Mouse (Mus musculus) midbrain, embryonic 15.5 days (tissue): ENCODE measurements around the gene Hhat. TPM values are rescaled to one million over a fixed set of nuclear protein-coding genes. Genes with fewer than 3 reads are reported as not detected.
A peak's percentile ranks its signal among the peaks of the same experiment; 100 is the strongest.

Experiments used
- ATAC-seq: fragments of 200-750 bp; cut with Nextera tagmentation; replicated peaks from 2 replicates; pipeline ENCODE4 v1.8.0; 2017; ENCODE audit warnings: moderate TSS enrichment
- H3K27ac ChIP-seq: fragments of 300-500 bp; sonication (generic); 2 replicates; pipeline ENCODE4 v1.5.1; 2015; ENCODE audit warnings: mild to moderate bottlenecking, inconsistent platforms
- H3K27me3 ChIP-seq: fragments of 300-500 bp; sonication (generic); replicated peaks from 2 replicates; pipeline ENCODE4 v1.6.1; 2015; ENCODE audit warnings: inconsistent platforms
- H3K36me3 ChIP-seq: fragments of 300-500 bp; sonication (generic); replicated peaks from 2 replicates; pipeline ENCODE4 v1.6.1; 2015; ENCODE audit warnings: inconsistent platforms
- H3K4me1 ChIP-seq: fragments of 300-500 bp; sonication (generic); 2 replicates; pipeline ENCODE4 v1.6.1; 2015; ENCODE audit warnings: inconsistent platforms
- H3K4me2 ChIP-seq: fragments of 300-500 bp; sonication (generic); 2 replicates; pipeline ENCODE4 v1.6.1; 2015; ENCODE audit warnings: inconsistent platforms, mild to moderate bottlenecking, moderate library complexity
- H3K4me3 ChIP-seq: fragments of 300-500 bp; sonication (generic); 2 replicates; pipeline ENCODE4 v1.5.1; 2015; ENCODE audit warnings: mild to moderate bottlenecking, inconsistent platforms
- H3K9ac ChIP-seq: fragments of 300-500 bp; sonication (generic); 2 replicates; pipeline ENCODE4 v1.6.1; 2015; ENCODE audit warnings: mild to moderate bottlenecking, inconsistent platforms
- H3K9me3 ChIP-seq: fragments of 300-500 bp; sonication (generic); 2 replicates; pipeline ENCODE4 v1.6.1; 2016; ENCODE audit warnings: inconsistent platforms
- WGBS: fragments of 180-500 bp; shearing (Covaris S2); methylation state at CpG from one replicate; pipeline ENCODE4 v1.1.7; 2015; ENCODE audit warnings: mixed read lengths; 5-methylcytosine and 5-hydroxymethylcytosine counted together
- polyA plus RNA-seq: library from polyadenylated mRNA; unstranded; fragments of >200 nt; fragmentation: Nextera tagmentation; extraction: Ambion mirVana; gene quantifications from 2 replicates; pipeline ENCODE4 v1.2.1, GENCODE M21; 2015

The Hhat gene
- polyA plus RNA-seq, 1 experiment from 2014 or later = 3.9 TPM

DNA sequence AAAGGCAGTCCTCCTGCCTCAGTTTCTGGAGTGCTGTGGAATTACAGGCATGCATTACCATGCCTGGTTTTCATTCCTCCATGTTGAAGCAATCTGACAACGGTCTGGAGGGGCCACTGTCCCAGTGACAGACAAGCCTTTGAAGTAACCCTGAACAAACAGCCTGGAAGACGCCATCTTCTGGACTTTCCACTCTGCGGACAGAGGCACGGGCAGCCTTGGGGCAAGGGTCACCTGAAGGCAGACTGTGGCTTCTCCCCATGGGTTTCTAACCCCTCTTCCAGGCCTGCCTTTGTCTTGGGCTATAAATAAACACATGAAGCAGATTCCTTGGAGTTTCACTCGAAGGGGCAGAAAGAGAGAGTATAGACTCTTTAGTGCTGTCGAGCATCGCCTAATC, 167.5 kb downstream of the Hhat start:
- 52% methylated on average over 7 of the region's 7 CpGs for WGBS
- no peaks in the 10 kb centered on the region for H3K36me3 ChIP-seq
- no peak overlapping the region for H3K27ac ChIP-seq
- no peak for ATAC-seq
- no peaks in the 10 kb centered on the region for H3K9me3 ChIP-seq
- H3K4me3 ChIP-seq = no peak overlapping the region
- no peaks in the 10 kb centered on the region for H3K27me3 ChIP-seq
- H3K4me1 ChIP-seq = peaks cover 5% of the 10 kb centered on the region; the same call in 1 of the 2 replicates
- H3K4me2 ChIP-seq = no peak overlapping the region
- no peak overlapping the region for H3K9ac ChIP-seq

DNA sequence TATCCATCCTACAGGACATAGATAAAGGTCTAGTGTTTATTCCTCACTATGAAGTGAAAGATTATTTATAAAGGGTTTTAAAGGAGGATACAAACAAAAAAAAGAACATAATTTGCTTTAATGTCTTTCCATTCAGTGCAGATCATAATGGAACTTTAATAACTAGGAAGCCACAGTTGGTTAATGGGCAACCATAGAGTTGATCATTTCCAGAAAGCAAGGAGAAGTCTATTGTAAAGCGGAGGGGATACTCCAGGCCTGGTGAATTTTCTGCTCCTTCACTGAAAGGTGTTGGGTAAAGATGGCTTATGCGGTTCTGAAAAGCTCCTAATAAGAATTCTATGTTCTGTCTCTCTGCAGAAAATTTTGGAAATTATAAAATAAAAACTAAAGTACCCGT, 169.8 kb downstream of the Hhat start:
- Histone ChIP-seq H3K4me1 (peaks cover 5% of the 10 kb centered on the region; the same call in 1 of the 2 replicates), H3K27me3 (no peaks in the 10 kb centered on the region), H3K4me3 (no peak overlapping the region), H3K27ac (no peak overlapping the region), H3K36me3 (no peaks in the 10 kb centered on the region), H3K4me2 (no peak overlapping the region), H3K9ac (no peak overlapping the region), H3K9me3 (no peaks in the 10 kb centered on the region)
- 94% methylated on average over 3 of the region's 3 CpGs for WGBS
- no peak for ATAC-seq

DNA sequence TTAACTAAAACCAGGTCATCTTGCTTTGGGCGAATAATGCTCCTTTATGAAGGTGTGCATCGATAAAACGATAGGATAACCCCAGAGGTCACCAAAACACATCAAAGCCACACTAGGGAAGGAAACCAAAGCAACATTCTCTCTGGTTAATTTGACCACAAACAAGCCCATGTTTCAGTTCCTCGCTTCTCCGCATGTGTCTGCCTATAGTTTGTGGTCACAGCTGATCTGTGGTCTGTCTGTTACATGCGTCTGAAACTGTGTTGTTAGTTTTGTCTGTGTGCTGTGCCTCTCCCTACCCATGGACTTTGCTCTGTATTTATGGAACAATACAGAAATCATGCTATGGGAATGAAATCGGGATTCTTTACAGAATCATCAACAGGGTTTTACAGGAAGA, 171.3 kb downstream of the Hhat start:
- Histone ChIP-seq H3K4me2 (no peak overlapping the region), H3K27ac (no peak overlapping the region), H3K4me3 (no peak overlapping the region), H3K9me3 (no peaks in the 10 kb centered on the region), H3K27me3 (no peaks in the 10 kb centered on the region), H3K36me3 (no peaks in the 10 kb centered on the region), H3K4me1 (peaks cover 5% of the 10 kb centered on the region; the same call in 1 of the 2 replicates), H3K9ac (no peak overlapping the region)
- no peak for ATAC-seq
- WGBS = 93% methylated on average over 7 of the region's 7 CpGs

DNA sequence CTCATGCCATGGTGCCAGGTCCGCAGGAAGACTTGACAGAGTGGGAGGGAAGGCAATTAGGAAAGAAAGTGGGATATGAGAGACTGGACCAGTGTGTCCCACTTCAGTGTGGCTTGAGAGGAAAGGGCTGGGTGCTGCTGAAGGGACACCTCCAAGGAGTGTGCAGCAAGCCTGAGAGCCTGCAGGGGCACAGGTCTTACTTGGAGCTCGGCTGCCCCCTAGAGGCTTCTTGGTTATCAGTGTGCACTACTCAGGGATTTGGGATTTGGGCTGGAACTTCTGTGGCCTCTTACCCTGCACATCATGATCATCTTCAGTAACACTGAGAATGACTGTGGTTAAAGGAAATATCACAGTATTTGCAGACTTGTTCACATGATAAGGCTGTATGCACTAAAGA, 172.6 kb downstream of the Hhat start:
- H3K9me3 ChIP-seq = no peaks in the 10 kb centered on the region
- H3K9ac ChIP-seq = no peak overlapping the region
- H3K4me3 ChIP-seq = no peak overlapping the region
- no peak overlapping the region for H3K27ac ChIP-seq
- no peaks in the 10 kb centered on the region for H3K36me3 ChIP-seq
- H3K4me2 ChIP-seq = no peak overlapping the region
- peak; percentile 85 for ATAC-seq
- 41% methylated on average over 2 of the region's 2 CpGs for WGBS
- H3K27me3 ChIP-seq = no peaks in the 10 kb centered on the region
- no peaks in the 10 kb centered on the region for H3K4me1 ChIP-seq

DNA sequence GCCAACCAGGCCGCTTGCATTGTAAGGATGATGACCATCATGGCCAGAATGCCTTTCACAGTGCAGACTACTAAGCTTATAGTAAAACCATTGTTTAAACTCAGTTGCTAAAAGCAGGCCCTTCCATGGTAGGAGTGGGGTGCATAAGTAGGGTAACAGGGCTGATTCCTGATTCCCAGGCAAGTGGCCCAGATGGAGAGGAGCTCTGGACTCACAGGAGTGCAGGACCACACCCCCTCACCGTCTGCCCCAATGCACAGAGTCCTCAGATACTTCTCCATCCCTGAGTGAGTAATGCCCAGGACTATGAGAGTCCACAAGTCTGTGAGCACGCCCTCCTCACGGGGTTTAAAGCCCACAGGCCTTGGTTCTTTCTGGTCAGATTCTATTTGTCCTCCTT, 175.6 kb downstream of the Hhat start:
- no peak overlapping the region for H3K4me2 ChIP-seq
- WGBS = 81% methylated on average over 4 of the region's 4 CpGs
- H3K27ac ChIP-seq = no peak overlapping the region
- no peak for ATAC-seq
- H3K9me3 ChIP-seq = no peaks in the 10 kb centered on the region
- no peaks in the 10 kb centered on the region for H3K27me3 ChIP-seq
- H3K9ac ChIP-seq = no peak overlapping the region
- H3K4me1 ChIP-seq = no peaks in the 10 kb centered on the region
- H3K4me3 ChIP-seq = no peak overlapping the region
- no peaks in the 10 kb centered on the region for H3K36me3 ChIP-seq

DNA sequence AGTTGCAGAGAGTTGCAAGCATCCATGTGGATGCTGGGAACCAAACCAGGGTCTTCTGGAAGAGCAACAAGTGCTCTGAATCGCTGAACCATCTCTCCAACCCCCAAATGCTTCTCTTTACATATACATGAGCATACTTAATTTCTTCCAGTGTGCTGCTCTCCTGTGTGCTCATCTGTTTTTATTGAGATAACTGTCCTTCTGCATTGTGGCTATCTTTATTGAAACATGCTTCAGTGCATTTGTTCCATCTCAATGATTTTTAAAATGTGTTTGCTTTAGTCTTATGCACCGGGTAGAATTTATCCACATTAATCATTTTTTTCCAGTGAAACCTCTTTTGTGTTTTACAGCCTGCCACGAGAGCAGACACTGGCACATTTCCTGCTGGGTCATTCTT, 177.5 kb downstream of the Hhat start:
- Histone ChIP-seq H3K36me3 (no peaks in the 10 kb centered on the region), H3K9ac (no peak overlapping the region), H3K27ac (no peak overlapping the region), H3K27me3 (no peaks in the 10 kb centered on the region), H3K4me1 (no peaks in the 10 kb centered on the region), H3K4me3 (no peak overlapping the region), H3K9me3 (no peaks in the 10 kb centered on the region), H3K4me2 (no peak overlapping the region)
- no peak for ATAC-seq
- 63% methylated on average over 3 of the region's 3 CpGs for WGBS

DNA sequence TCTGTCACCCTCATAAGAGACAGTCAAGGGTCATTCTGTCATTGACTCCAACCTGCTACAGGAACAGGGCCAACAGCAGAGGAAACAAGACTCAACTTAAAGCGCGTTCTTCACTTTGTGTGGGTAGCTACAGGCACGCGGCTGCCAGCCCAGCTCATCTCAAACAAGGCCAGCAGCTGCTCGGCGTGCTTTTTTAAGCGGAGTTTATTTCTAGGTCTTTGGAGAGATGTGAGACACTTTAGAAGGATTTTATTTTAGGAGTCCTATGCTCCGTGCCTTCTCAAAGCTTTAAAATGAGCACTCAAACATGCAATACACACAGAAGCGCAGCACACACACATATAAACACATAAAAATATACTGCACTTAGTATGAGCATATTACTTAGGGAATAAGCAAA, 183.6 kb downstream of the Hhat start:
- H3K4me2 ChIP-seq = no peak overlapping the region
- no peak for ATAC-seq
- no peaks in the 10 kb centered on the region for H3K36me3 ChIP-seq
- WGBS = 88% methylated on average over 9 of the region's 9 CpGs
- H3K9ac ChIP-seq = no peak overlapping the region
- no peak overlapping the region for H3K27ac ChIP-seq
- H3K4me1 ChIP-seq = no peaks in the 10 kb centered on the region
- no peaks in the 10 kb centered on the region for H3K27me3 ChIP-seq
- no peaks in the 10 kb centered on the region for H3K9me3 ChIP-seq
- H3K4me3 ChIP-seq = no peak overlapping the region

DNA sequence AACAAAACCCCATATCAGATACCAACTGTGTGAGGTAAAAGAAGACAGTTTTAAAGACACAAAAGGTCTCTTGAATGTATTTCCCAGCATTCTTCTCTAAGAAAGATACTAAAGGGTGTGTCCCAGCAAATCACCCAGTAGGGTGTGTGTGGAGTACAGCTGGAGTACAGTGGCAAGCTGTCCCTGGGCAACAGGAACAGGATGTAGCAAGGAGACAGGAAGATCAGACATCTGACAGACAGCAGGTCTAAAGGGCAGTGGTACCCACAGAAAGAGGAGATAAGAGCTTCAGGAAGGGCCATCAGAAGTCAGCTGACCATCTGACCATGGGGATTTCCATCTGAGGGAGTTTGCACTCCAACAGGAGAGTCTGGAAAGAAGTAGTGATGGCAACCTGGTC, 185.7 kb downstream of the Hhat start:
- ATAC-seq = no peak
- no peak overlapping the region for H3K4me3 ChIP-seq
- no peak overlapping the region for H3K4me2 ChIP-seq
- no peak overlapping the region for H3K9ac ChIP-seq
- H3K36me3 ChIP-seq = no peaks in the 10 kb centered on the region
- no peaks in the 10 kb centered on the region for H3K9me3 ChIP-seq
- no peaks in the 10 kb centered on the region for H3K27me3 ChIP-seq
- H3K27ac ChIP-seq = no peak overlapping the region
- H3K4me1 ChIP-seq = no peaks in the 10 kb centered on the region

DNA sequence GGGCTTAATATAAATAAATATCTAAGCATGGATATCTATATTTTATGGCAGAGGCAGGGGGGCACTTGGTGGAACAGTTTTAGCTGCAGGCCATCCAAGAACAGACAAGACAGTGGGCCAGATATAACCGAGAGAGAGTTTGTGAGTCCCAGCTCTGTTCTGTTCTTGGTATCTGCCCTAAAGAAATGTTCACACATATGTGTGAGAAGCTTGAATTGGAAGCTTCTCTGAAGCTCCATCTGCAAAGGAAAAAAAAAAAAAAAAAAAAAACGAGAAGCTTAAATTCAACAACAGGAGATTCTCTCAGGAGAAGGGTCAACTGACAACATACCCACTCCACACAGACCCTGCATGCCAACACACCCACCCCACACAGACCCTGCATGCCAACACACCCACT, 188.1 kb downstream of the Hhat start:
- no peak for ATAC-seq
- H3K9ac ChIP-seq = no peak overlapping the region
- no peak overlapping the region for H3K27ac ChIP-seq
- H3K27me3 ChIP-seq = no peaks in the 10 kb centered on the region
- H3K36me3 ChIP-seq = no peaks in the 10 kb centered on the region
- no peaks in the 10 kb centered on the region for H3K4me1 ChIP-seq
- no peak overlapping the region for H3K4me3 ChIP-seq
- WGBS = 64% methylated on average over 2 of the region's 2 CpGs
- H3K4me2 ChIP-seq = no peak overlapping the region
- H3K9me3 ChIP-seq = no peaks in the 10 kb centered on the region

DNA sequence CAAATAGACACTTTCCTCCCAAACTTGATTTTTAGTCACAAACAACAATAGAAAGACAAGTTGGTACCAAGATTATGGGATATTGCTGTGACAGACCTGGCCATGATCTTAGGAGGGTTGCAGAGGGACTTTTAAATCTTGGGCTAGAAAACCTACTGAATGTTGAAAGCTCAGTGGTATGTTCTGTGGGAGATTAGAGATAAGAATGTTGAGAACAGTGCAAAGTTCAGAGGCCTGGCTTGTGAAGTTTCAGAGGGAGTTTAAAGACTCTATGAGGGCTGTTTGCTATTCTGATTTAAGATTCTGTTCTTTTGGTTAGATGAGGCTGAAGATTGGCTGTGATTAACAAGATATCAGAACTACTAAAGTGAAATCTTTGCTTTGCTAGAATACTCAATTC, 206.3 kb downstream of the Hhat start:
- no peaks in the 10 kb centered on the region for H3K4me1 ChIP-seq

DNA sequence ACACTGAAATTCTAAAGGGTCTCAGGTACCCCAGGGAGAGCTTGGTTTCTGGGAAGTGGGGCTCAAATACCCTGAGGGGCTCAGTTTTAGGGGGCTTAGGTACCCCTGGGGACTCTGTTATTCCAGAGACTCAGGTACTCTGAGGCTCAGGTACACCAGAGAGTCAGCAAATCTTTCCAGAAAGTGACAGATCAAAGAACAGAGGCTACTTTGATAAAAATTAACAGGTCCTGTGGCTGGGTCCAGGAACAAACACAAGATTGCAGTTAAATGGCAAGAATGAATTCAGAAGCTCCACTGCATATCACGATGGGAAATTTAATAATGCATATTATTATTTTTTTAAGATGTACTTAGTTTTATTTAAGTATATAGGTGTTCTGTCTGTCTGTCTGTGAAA, 211.7 kb downstream of the Hhat start:
- WGBS = 87% methylated on average over 1 of the region's 1 CpGs
- no peak overlapping the region for H3K27ac ChIP-seq
- H3K9me3 ChIP-seq = no peaks in the 10 kb centered on the region
- H3K36me3 ChIP-seq = no peaks in the 10 kb centered on the region
- H3K4me3 ChIP-seq = no peak overlapping the region
- no peaks in the 10 kb centered on the region for H3K27me3 ChIP-seq
- H3K4me1 ChIP-seq = no peaks in the 10 kb centered on the region
- no peak overlapping the region for H3K4me2 ChIP-seq
- no peak for ATAC-seq
- no peak overlapping the region for H3K9ac ChIP-seq

More for the DNA sequence above, 206.3 kb downstream of the Hhat start:
- H3K36me3 ChIP-seq = no peaks in the 10 kb centered on the region
- H3K27me3 ChIP-seq = no peaks in the 10 kb centered on the region
- H3K9me3 ChIP-seq = 0 out of 2 replicates have a peak, but pooled peaks cover 4% of the 10 kb centered on the region
- H3K27ac ChIP-seq = no peak overlapping the region
- H3K4me3 ChIP-seq = no peak overlapping the region
- H3K4me2 ChIP-seq = no peak overlapping the region
- ATAC-seq = no peak
- no peak overlapping the region for H3K9ac ChIP-seq

DNA sequence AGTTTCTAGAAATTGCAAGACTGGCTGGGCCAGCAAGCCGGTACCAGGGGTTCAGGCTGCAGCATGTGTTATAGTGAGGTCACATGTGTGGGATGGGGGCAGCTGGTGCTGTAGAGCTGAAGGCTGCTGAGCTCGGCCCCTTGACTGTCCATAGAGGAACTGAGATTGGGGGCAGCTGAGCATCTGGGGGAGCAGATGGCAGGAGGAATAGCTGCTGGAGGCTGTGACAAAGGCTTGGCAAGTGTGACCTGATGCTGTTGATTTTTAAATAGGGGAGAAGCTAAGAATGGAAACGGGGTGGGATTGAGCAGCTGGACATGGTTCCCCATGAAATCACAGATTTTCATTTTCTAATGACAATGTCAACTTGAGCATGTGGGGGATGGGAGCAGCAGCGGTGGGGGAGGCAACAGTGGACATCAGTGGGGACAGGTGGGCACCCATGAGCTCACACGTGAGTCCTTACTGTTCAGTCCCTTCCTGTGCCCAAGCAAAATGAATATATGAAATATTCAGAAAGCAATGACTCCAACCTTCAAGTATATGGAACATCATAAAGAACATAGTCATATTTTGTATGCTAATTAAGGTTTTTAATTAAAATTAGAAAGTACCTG, 212.9 kb downstream of the Hhat start:
- ATAC-seq = no peak; the same call in 1 of the 2 replicates
- no peaks in the 10 kb centered on the region for H3K9me3 ChIP-seq

DNA sequence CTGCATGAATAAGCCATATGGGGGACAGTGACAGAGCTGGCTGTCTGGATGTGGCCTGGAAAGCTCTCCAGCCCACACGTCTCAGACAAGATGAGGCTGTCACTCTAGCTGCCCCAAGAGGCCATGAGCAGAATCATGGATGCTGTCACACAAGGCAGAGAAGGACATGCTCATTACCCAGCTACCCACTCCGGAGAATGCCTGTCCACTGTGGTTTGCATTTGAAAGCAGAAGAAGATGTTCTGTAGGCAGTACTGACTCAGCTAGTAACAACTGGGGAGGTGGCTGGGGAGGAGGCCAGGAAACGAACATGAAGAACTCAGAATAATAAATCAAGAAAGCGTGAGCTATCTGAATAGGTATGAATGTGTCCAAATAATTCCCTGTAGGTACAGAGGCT, 215.5 kb downstream of the Hhat start:
- Histone ChIP-seq H3K27ac (no peak overlapping the region), H3K36me3 (no peaks in the 10 kb centered on the region), H3K4me1 (no peaks in the 10 kb centered on the region), H3K9ac (no peak overlapping the region), H3K27me3 (no peaks in the 10 kb centered on the region), H3K4me2 (no peak overlapping the region), H3K9me3 (no peaks in the 10 kb centered on the region), H3K4me3 (no peak overlapping the region)
- no peak for ATAC-seq
- WGBS = 53% methylated on average over 4 of the region's 4 CpGs

More for the DNA sequence above, 212.9 kb downstream of the Hhat start:
- H3K27me3 ChIP-seq = no peaks in the 10 kb centered on the region
- H3K4me2 ChIP-seq = no peak overlapping the region
- H3K27ac ChIP-seq = no peak overlapping the region
- H3K9ac ChIP-seq = no peak overlapping the region
- WGBS = 41% methylated on average over 5 of the region's 5 CpGs
- no peaks in the 10 kb centered on the region for H3K4me1 ChIP-seq
- no peaks in the 10 kb centered on the region for H3K36me3 ChIP-seq
- H3K4me3 ChIP-seq = no peak overlapping the region
